Mouse (Mus musculus) liver, postnatal 0 days (tissue): Measurements from ENCODE around the gene Gria1.

ENCODE experiments used
- CTCF ChIP-seq: sonication (generic); IDR thresholded peaks from 2 replicates; pipeline ENCODE4 v1.5.1; 2016; ENCODE audit warnings: antibody characterized with exemption, low read depth
- EP300 ChIP-seq: IDR thresholded peaks from 2 replicates; pipeline ENCODE4 v1.6.1; 2016; ENCODE audit warnings: antibody characterized with exemption, low read depth, mild to moderate bottlenecking

DNA sequence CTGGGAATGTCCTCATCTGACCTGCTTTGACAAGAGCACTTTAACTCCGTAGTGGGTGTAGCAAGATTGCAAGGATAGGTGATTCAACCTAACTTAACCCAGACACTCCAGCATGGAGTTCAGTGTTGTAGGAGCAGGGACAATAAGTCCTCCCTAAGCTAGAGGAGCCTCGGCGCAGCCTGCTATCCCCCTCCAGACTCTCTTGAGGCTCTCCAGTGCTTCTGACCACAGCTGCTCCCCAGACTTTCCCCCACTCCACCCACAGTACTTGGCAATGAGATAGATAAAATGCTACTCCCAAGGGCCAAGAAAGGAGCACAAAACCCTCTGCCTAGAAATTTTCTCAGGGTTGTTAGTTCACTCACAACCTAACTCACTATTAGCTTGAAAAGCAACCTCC lies 49.4 kb upstream of the Gria1 start:
- TF ChIP-seq CTCF (no peak), EP300 (no peak)
